Mouse (Mus musculus) liver, postnatal 0 days (tissue): ENCODE measurements around the gene Atoh8. TPM values are rescaled to one million over a fixed set of nuclear protein-coding genes. Genes with fewer than 3 reads are reported as not detected.
A peak's percentile ranks its signal among the peaks of the same experiment; 100 is the strongest.

ENCODE experiments used
- ATAC-seq: fragments of 200-750 bp; cut with Nextera tagmentation; 2 replicates; pipeline ENCODE4 v1.8.0; 2017; ENCODE audit warnings: mild to moderate bottlenecking, moderate library complexity
- DNase-seq: peaks from one replicate; pipeline ENCODE4 v3.0.0-alpha.2; 2016
- H3K27ac ChIP-seq: fragments of 300-500 bp; sonication (generic); 2 replicates; pipeline ENCODE4 v1.5.1; 2014; ENCODE audit warnings: antibody characterized with exemption, moderate library complexity, mild to moderate bottlenecking, low read depth
- H3K27me3 ChIP-seq: fragments of 300-500 bp; sonication (generic); 2 replicates; pipeline ENCODE4 v1.6.1; 2014; ENCODE audit warnings: low read length, control low read depth, mixed read lengths; ENCODE audit not compliant: insufficient read depth
- H3K36me3 ChIP-seq: fragments of 300-500 bp; sonication (generic); replicated peaks from 2 replicates; pipeline ENCODE4 v1.6.1; 2014; ENCODE audit warnings: mild to moderate bottlenecking, control low read depth, low read length, moderate library complexity, mixed read lengths; ENCODE audit not compliant: insufficient read depth
- H3K4me1 ChIP-seq: fragments of 300-500 bp; sonication (generic); 2 replicates; pipeline ENCODE4 v1.6.1; 2014; ENCODE audit warnings: antibody characterized with exemption, mild to moderate bottlenecking, control low read depth; ENCODE audit not compliant: insufficient read depth
- H3K4me2 ChIP-seq: fragments of 300-500 bp; sonication (generic); 2 replicates; pipeline ENCODE4 v1.6.1; 2014; ENCODE audit warnings: low read depth, mild to moderate bottlenecking, low read length, moderate library complexity, mixed read lengths
- H3K4me3 ChIP-seq: fragments of 300-500 bp; sonication (generic); 2 replicates; pipeline ENCODE4 v1.5.1; 2014; ENCODE audit warnings: low read depth, low read length
- H3K9ac ChIP-seq: fragments of 300-500 bp; sonication (generic); replicated peaks from 2 replicates; pipeline ENCODE4 v1.6.1; 2014; ENCODE audit warnings: mild to moderate bottlenecking, moderate library complexity
- H3K9me3 ChIP-seq: fragments of 300-500 bp; sonication (generic); 2 replicates; pipeline ENCODE4 v1.6.1; 2016; ENCODE audit warnings: mild to moderate bottlenecking, control low read depth, low read length, mixed read lengths
- CTCF ChIP-seq: sonication (generic); IDR thresholded peaks from 2 replicates; pipeline ENCODE4 v1.5.1; 2016; ENCODE audit warnings: antibody characterized with exemption, low read depth
- EP300 ChIP-seq: IDR thresholded peaks from 2 replicates; pipeline ENCODE4 v1.6.1; 2016; ENCODE audit warnings: antibody characterized with exemption, low read depth, mild to moderate bottlenecking
- WGBS: fragments of 180-500 bp; shearing (Covaris S2); extraction: QIAGEN DNeasy Blood & Tissue Kit; methylation state at CpG from one replicate; pipeline ENCODE4 v1.1.7; 2014; ENCODE audit not compliant: insufficient replicate concordance; 5-methylcytosine and 5-hydroxymethylcytosine counted together
- polyA plus RNA-seq: library from polyadenylated mRNA; unstranded; fragments of >200 nt; fragmentation: Nextera tagmentation; extraction: Ambion mirVana; gene quantifications from 2 replicates; pipeline ENCODE4 v1.2.1, GENCODE M21; 2015

Gene Atoh8
- polyA plus RNA-seq, 1 experiment from 2014 or later, result 0.96 TPM

DNA sequence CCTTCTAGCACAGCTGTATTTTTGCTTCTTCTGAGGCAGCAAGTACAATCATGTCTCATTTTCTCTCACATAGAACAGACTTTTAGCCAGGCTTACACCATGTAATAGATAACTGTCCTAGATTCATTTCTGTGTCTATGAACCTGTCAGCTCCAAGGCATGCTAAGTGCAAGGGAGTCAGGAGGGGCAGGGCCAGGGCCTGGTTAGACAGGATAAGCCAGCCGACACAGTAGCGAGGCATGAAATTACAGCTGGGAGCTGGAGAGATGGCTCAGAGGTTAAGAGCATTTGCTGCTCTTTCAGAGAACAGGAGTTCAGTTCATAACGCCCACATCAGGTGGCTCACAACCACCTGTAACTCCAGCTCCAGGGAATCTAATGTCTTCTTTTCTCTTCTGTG is 38.7 kb downstream of the Atoh8 start:
- no peak for TF ChIP-seq EP300
- no peak for TF ChIP-seq CTCF
- H3K9me3 ChIP-seq, result no peaks in the 10 kb centered on the region
- no peaks in the 10 kb centered on the region for H3K36me3 ChIP-seq
- no peaks in the 10 kb centered on the region for H3K4me1 ChIP-seq
- no peak for DNase-seq
- no peak overlapping the region for H3K4me3 ChIP-seq
- no peak overlapping the region for H3K27ac ChIP-seq
- H3K9ac ChIP-seq, result no peak overlapping the region
- ATAC-seq, result no peak
- H3K4me2 ChIP-seq, result no peak overlapping the region
- 0 out of 2 replicates have a peak, but pooled peaks cover 7% of the 10 kb centered on the region for H3K27me3 ChIP-seq
- WGBS, result 88% methylated on average over 3 of the region's 3 CpGs

DNA sequence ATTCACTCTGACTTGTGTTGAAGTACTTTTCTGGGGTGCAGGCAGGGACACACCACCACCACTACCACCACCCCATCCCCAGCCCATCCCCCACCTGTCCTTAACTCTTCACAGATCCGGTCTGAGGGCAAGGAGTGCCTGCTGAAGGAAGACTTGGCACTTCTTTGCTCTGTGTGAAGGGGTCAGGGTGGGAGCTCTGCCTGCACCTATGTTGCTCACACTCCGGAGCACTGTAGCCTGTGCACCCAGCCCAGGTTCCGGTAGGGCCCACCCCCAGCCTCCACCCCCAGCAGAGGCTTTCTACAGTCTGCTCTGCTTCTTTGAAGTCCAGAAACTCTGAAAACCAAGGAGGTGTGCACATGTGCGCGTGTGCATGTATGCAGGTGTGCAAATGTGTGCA is 44.8 kb downstream of the Atoh8 start:
- Histone ChIP-seq H3K27ac (no peak overlapping the region), H3K4me3 (no peak overlapping the region), H3K9me3 (no peaks in the 10 kb centered on the region), H3K4me2 (no peak overlapping the region), H3K27me3 (peaks cover 41% of the 10 kb centered on the region), H3K4me1 (no peaks in the 10 kb centered on the region), H3K36me3 (no peaks in the 10 kb centered on the region), H3K9ac (no peak overlapping the region)
- TF ChIP-seq CTCF (no peak), EP300 (no peak)
- ATAC-seq (no peak), DNase-seq (no peak)
- 55% methylated on average over 5 of the region's 5 CpGs for WGBS

DNA sequence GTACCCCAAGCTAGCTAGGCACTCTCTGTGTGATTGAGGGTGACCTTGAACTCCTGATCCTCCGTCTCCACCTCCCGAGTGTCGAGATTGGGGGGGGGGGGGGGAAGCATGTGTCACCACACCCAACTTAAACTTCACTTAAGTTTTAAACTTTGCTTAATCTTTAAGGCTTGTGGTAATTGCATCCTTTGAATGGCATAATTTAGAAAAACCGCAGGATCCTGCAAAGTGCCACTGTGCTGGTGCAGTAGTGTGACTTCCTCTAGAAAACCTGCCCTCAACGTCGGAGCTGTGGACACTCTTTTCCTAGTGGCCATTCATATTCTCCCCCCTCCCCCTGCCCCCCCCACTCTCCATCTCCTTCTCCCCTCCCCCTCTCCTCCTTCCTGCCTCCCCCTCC is 45.3 kb downstream of the Atoh8 start:
- peaks cover 41% of the 10 kb centered on the region for H3K27me3 ChIP-seq
- no peak overlapping the region for H3K4me2 ChIP-seq
- no peaks in the 10 kb centered on the region for H3K36me3 ChIP-seq
- H3K9me3 ChIP-seq, result no peaks in the 10 kb centered on the region
- H3K27ac ChIP-seq, result no peak overlapping the region
- H3K9ac ChIP-seq, result no peak overlapping the region
- no peak for ATAC-seq
- no peak overlapping the region for H3K4me3 ChIP-seq
- H3K4me1 ChIP-seq, result no peaks in the 10 kb centered on the region
- DNase-seq, result no peak
- no peak for TF ChIP-seq CTCF
- no peak for TF ChIP-seq EP300
- WGBS, result 17% methylated on average over 6 of the region's 6 CpGs

GRCm38 (mm10) chr6:72189061-72189863 is 46.1 kb downstream of the Atoh8 start:
- Histone ChIP-seq H3K27ac (no peak overlapping the region), H3K9me3 (no peaks in the 10 kb centered on the region), H3K4me3 (no peak overlapping the region), H3K27me3 (peaks cover 40% of the 10 kb centered on the region), H3K4me2 (no peak overlapping the region), H3K36me3 (no peaks in the 10 kb centered on the region), H3K4me1 (no peaks in the 10 kb centered on the region), H3K9ac (no peak overlapping the region)
- WGBS, result 8% methylated on average over 29 of the region's 29 CpGs
- no peak for TF ChIP-seq CTCF
- TF ChIP-seq EP300, result no peak
- ATAC-seq, result no peak
- no peak for DNase-seq

GRCm38 (mm10) chr6:72186809-72187208 is 48.6 kb downstream of the Atoh8 start:
- 69% methylated on average over 6 of the region's 6 CpGs for WGBS
- Histone ChIP-seq H3K4me3 (no peak overlapping the region), H3K4me2 (no peak overlapping the region), H3K4me1 (no peaks in the 10 kb centered on the region), H3K9me3 (no peaks in the 10 kb centered on the region), H3K27ac (no peak overlapping the region), H3K36me3 (no peaks in the 10 kb centered on the region), H3K9ac (no peak overlapping the region), H3K27me3 (peaks cover 37% of the 10 kb centered on the region)
- TF ChIP-seq EP300 (no peak), CTCF (no peak)
- ATAC-seq (no peak), DNase-seq (no peak)

DNA sequence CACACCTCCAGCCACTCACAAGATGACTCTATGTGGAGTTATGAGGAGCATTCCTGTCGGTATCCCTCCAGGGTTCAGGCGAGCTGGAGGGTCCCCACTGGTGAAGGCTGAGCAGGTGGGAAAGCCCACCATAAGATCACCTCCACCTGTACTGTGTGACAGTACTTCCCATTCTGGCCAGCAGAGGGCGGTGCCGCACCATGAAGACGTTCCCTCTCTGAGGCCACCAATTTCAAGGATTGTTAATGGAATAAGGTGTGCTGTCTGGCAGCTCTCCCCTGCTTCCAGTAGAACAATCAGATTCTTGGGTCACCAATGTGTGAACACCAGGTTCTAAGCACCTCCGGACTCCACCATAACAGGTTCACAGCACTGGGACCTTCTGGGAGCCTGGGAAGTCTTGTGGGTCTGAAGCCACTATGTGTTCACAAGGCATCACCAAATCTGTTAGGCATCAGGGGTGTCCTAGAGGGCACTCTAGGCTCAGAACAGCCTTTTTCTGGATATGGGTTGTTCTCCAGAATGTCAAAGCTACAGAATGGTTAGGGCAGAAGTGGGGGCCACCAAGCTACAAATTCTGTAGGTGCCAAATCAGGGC is 49.4 kb downstream of the Atoh8 start:
- Histone ChIP-seq H3K4me3 (no peak overlapping the region), H3K36me3 (no peaks in the 10 kb centered on the region), H3K27me3 (peaks cover 34% of the 10 kb centered on the region), H3K9me3 (no peaks in the 10 kb centered on the region), H3K27ac (no peak overlapping the region), H3K4me2 (no peak overlapping the region), H3K9ac (no peak overlapping the region), H3K4me1 (no peaks in the 10 kb centered on the region)
- 4% methylated on average over 6 of the region's 6 CpGs for WGBS
- no peak for TF ChIP-seq EP300
- TF ChIP-seq CTCF, result peak; percentile 97
- peak; percentile 85 for DNase-seq
- peak; percentile 62; the same call in 1 of the 2 replicates for ATAC-seq
